Comparison of ENCODE assay signal across 7 mouse cellular contexts in genomic region chr4:116220071-116220650, GRCm38 (mm10). TPM values are rescaled to one million over a fixed set of nuclear protein-coding genes. Genes with fewer than 3 reads are reported as not detected.
DNase-seq lines count a peak whose midpoint lies in the region; ATAC-seq and TF ChIP-seq lines count a peak whose summit lies in the region.

No protein-coding gene starts in this region.

- H3K9ac ChIP-seq in limb, embryonic 15.5 days = peak overlapping the region; percentile 77; the same call in 1 of the 2 replicates

- no peak for TF ChIP-seq CTCF in G1E (IDR thresholded peaks at IDR 0.05; ENCODE audit: low read depth, low read length)

- ATAC-seq in G1E (ENCODE audit: extremely low read depth, insufficient number of reproducible peaks, low FRiP score, poor library complexity, severe bottlenecking) = no peak
- ATAC-seq in limb, embryonic 15.5 days (ENCODE audit: insufficient number of reproducible peaks, low FRiP score, low TSS enrichment, low read depth) = no peak

- H3K4me2 ChIP-seq in limb, embryonic 15.5 days = peak overlapping the region; percentile 63

- no peaks in the 10 kb centered on the region for H3K36me3 ChIP-seq in G1E (replicated peaks)
- no peaks in the 10 kb centered on the region for H3K36me3 ChIP-seq in limb, embryonic 15.5 days

- H3K9me3 ChIP-seq in G1E (replicated peaks) = no peaks in the 10 kb centered on the region
- H3K9me3 ChIP-seq in limb, embryonic 15.5 days = no peaks in the 10 kb centered on the region

- DNase-seq in G1E (ENCODE audit: low spot score) = no peak
- peak; percentile 13 for DNase-seq in embryo, embryonic 11.5 days (ENCODE audit: low read depth, low spot score)
- DNase-seq in heart, postnatal 10 days = peak; percentile 24 to 31
- DNase-seq in retina, embryonic 14.5 days (ENCODE audit: low spot score) = peak; percentile 33
- DNase-seq in adrenal gland, adult 18-20 months (ENCODE audit: low spot score in 2 of 2) = no peak
- DNase-seq in spleen, adult 18-20 months = no peak

- H3K4me3 ChIP-seq in G1E (ENCODE audit: low read depth, low read length) = peak overlapping the region; percentile 76
- peak overlapping the region; percentile 71 for H3K4me3 ChIP-seq in limb, embryonic 15.5 days

- 3% methylated on average over 6 of the region's 6 CpGs for WGBS in limb, embryonic 15.5 days

- H3K27ac ChIP-seq in limb, embryonic 15.5 days = peak overlapping the region; percentile 99

- H3K4me1 ChIP-seq in G1E (ENCODE audit: insufficient read depth, low read depth, low read length) = peaks cover 24% of the 10 kb centered on the region
- H3K4me1 ChIP-seq in limb, embryonic 15.5 days = 0 out of 2 replicates have a peak, but pooled peaks cover 5% of the 10 kb centered on the region

- intact Hi-C loops in heart, postnatal 10 days (cut with DNase I) = loop anchor here (2.0 to 5.0 kb wide), 3 partner anchors 27 to 143 kb away; partner anchors contain the start of genes Lrrc41 and Uqcrh

- H3K27me3 ChIP-seq in G1E (ENCODE audit: insufficient read depth, low read length) = no peaks in the 10 kb centered on the region
- H3K27me3 ChIP-seq in limb, embryonic 15.5 days = no peaks in the 10 kb centered on the region

RNA-seq across cellular contexts. Expression of gene Pik3r3, which starts 1.3 kb away (rescaled TPM):
- total RNA-seq in G1E (2014; fragmentation: Nextera tagmentation) (11.1 and 21.1 TPM in 2 replicates), G1E (2017) (24.7 and 25.4 TPM in 2 replicates)
- polyA plus RNA-seq in G1E (2012) = 7.2 and 8.7 TPM in 2 replicates
- total RNA-seq in heart, postnatal 10 days (2021) = 10 to 100 TPM; 20.6 to 29.3 TPM
- polyA plus RNA-seq in limb, embryonic 15.5 days (2015; fragmentation: Nextera tagmentation; extraction: Ambion mirVana) = 10.2 and 11.8 TPM in 2 replicates
- total RNA-seq in adrenal gland, adult 18-20 months (2021) = 10 to 100 TPM; 16.1 to 18.3 TPM

RNA-seq across cellular contexts. Expression of gene Gm49337, which starts 47.0 kb away (rescaled TPM):
- total RNA-seq in G1E (2014; fragmentation: Nextera tagmentation) (0.97 TPM in 1 of 2 replicates, not detected in the other), G1E (2017) (not detected in 2 replicates)
- polyA plus RNA-seq in G1E (2012) = not detected in 2 replicates
- total RNA-seq in heart, postnatal 10 days (2021) = under 1 TPM in 1 of 2 experiments, not detected in 1; 0.96 TPM
- polyA plus RNA-seq in limb, embryonic 15.5 days (2015; fragmentation: Nextera tagmentation; extraction: Ambion mirVana) = not detected in 2 replicates
- total RNA-seq in adrenal gland, adult 18-20 months (2021) = not detected

RNA-seq across cellular contexts. Expression of gene 1700042G07Rik, which starts 47.0 kb away (rescaled TPM):
- total RNA-seq in G1E (2014; fragmentation: Nextera tagmentation) (not detected in 2 replicates), G1E (2017) (not detected in 2 replicates)
- polyA plus RNA-seq in G1E (2012) = not detected in 2 replicates
- total RNA-seq in heart, postnatal 10 days (2021) = not detected
- not detected in 2 replicates for polyA plus RNA-seq in limb, embryonic 15.5 days (2015; fragmentation: Nextera tagmentation; extraction: Ambion mirVana)
- not detected for total RNA-seq in adrenal gland, adult 18-20 months (2021)

RNA-seq across cellular contexts. Expression of gene Tspan1, which starts 52.8 kb away (rescaled TPM):
- total RNA-seq in G1E (2014; fragmentation: Nextera tagmentation) (not detected in 2 replicates), G1E (2017) (0.05 and 0.06 TPM in 2 replicates)
- not detected in 2 replicates for polyA plus RNA-seq in G1E (2012)
- total RNA-seq in heart, postnatal 10 days (2021) = under 1 TPM in 1 of 2 experiments, not detected in 1; 0.14 TPM
- 0.12 TPM in 1 of 2 replicates, not detected in the other for polyA plus RNA-seq in limb, embryonic 15.5 days (2015; fragmentation: Nextera tagmentation; extraction: Ambion mirVana)
- total RNA-seq in adrenal gland, adult 18-20 months (2021) = not detected

Comparison
In these comparisons a context has a peak if more than half of its experiments do, and no peak if none do; other contexts are left out.
1. DNase-seq: peak in embryo, embryonic 11.5 days (single experiment), heart, postnatal 10 days (2 of 2) and retina, embryonic 14.5 days (single experiment); none in G1E (single experiment), adrenal gland, adult 18-20 months (0 of 2) and spleen, adult 18-20 months (0 of 2).